Mouse (Mus musculus): Measurements from ENCODE around the gene Slc38a9.

Slc38a9 gene

DNA sequence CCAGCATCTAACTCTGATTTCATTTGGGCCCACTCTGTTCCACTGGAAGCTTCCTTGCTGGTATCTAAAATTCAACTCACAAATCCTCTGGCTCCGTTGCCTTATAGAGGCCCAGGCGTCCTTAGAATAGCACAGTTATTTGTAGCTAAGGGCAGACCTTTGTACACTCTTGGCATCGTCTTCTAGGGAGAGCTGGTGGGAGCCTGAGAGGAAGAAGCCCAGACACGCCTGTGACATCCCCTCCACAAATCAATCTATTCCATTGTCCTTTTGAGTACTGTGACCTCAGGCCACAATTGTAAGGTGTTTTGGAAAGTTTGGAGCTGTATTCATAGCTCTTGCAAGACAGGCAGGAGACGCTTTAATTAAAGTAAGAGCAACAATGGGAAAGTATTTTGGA lies 104.0 kb downstream of the Slc38a9 start:
- in situ Hi-C loops (cut with MboI, MseI): no loop called here

DNA sequence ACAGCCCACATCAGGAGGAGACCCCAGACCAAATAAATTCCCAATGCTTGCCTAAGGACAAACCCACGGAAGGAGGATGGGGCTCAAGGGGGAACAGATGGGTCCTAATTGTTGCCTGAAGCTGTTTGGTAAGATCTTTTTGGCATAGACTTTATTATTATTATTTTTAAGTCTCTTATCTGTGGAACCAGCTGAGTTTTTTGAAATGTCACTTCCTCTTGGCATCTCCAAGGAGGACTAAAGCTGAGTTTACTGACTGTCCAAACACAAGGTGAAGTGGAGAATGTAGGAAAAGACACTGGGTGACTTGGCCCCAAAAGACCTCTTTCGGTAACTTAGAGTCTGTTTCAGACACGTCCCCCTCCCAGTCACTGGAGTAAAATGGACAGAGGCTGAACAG lies 105.1 kb downstream of the Slc38a9 start:
- in situ Hi-C loops (cut with MboI, MseI): no loop called here

DNA sequence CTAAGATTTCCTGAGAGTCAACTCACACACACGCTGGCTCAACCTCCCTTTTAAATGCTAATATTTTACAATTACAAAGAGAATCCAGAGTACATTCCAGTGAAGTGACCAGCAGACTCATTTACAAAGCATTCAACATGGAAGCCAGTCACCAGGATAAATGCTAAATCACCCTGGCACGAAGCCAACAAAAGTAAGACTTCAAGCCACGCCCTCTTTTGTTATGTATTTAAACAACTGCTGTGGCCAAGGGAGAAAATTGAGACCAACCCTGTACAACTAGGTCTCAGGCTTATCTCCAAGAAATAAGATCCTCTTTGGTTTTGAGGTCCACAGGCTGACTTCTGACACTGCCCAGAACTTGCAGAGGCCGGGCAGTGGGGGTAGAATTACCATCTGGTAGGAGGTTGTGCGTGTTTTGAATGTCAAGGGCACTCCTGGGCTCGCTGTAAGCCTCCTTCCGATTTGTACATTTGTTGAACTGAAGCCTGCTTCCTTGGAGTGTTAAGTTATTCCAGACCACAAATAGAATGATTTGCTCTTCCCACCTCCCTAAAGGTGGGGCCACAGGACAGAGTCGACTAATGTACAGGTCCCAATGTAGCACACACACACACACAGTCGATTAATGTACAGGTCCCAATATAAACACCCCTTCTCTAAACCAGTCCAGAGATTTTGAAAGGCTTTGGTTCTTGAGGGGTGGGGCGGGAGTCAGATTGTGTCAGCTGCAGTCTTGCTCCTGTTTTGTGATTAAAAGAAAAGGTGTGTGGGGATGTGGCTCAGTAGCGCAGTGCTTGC lies 110.2 kb downstream of the Slc38a9 start:
- in situ Hi-C loops (cut with MboI, MseI): no loop called here

DNA sequence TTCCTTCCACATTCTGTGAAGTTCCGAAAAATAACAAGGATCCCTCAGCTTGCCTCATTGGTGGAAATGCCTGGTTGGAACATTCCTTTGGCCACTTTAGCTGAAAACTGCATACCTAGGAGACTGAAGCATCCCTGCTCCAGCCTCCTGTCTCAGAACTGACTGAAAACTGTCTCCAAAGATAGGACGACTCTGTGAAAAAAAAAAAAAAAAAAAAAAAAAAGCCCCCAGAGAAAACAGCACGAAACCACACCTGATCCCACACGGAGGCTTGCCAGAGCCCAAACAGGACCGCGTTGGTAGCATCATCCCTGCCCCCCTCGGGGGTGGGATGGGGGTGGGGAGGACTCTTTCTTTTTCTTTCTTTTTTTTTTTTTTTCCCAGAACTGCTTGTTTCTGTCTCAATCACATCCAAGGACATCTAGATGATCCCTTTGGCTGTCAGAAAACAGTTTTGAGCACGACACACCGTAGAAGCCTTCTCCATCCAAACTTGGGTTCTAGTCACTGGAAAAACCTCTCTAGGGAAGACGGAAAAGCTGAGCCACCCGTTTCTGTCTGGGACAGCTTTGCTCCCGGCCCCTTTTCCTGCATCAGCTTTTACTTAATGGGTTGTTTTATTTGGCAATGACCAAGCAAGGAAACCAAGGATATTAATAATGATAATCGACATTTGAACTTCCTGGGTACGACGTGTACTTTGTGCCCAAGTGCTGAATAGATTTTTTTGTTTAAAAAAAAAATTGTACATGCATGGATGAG lies 111.1 kb downstream of the Slc38a9 start:
- in situ Hi-C loops (cut with MboI, MseI): no loop called here

DNA sequence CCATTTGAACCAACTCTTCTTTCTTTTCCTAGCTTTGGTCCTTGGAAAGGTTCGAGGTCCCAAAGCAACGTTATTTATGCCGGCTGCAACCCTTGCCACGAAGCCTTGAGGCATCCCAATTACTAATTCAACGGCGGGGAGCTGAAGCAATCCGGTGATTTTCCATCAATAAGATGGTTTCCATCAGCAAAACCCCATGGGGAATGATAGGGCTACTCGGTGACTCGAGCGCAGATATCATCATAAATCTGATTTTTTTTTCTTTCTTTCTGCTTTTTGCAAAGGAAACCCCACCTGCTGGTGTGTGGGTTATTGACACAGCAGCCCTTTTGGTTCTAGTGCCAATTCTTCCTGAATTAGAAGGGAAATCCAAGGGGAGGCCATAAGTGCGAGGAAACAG lies 111.7 kb downstream of the Slc38a9 start:
- in situ Hi-C loops (cut with MboI, MseI): no loop called here

DNA sequence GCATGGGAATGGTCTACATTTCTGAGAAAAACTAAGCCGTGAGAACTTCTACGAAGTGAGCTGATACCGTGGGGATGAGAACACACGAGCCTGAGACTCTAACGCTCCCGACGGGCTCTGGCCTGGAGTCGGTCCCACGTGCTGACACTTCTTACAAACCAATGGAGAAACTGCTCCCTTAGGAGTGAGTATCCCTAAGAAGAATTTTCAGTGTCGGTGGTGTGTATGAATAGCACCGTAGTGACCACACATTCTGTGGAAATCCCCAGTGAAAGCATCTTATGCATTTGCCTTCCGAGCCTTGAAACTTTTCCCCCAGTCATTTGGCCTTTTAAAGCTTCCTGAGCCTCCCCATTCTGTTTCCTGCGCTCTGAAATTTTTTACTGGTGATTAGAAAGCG lies 112.3 kb downstream of the Slc38a9 start:
- in situ Hi-C loops (cut with MboI, MseI): no loop called here

DNA sequence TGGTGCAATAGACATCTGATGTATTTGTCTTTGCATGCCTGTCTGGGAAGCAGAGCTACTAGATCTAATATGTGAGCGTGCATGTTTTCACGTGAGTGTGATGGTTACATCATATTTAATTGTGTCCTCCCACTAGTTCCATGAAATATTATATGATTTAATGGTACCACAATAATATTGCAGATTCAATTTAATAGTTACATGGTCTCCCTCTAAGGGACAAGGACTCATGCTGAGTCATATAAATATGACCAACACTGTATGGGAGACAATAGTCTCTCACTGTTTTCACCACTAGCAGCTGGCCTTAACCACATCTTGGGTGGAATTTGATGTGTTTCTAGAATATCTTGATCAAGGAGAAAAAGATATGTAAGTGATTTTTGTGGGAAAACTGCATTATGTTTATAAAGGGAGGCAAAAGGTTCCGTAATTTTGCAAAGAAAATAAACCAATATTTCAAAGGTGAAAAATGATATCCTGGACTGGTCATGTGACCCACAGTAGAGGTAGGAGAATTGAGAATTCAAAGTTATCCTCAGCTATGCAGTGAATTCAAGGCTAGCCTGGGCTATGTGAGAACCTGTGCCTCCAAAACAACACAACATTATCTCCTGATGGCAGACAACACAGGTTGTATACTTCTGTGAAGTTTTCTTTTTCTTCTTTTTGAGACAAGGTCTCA lies 113.6 kb downstream of the Slc38a9 start:
- in situ Hi-C loops (cut with MboI, MseI): no loop called here

DNA sequence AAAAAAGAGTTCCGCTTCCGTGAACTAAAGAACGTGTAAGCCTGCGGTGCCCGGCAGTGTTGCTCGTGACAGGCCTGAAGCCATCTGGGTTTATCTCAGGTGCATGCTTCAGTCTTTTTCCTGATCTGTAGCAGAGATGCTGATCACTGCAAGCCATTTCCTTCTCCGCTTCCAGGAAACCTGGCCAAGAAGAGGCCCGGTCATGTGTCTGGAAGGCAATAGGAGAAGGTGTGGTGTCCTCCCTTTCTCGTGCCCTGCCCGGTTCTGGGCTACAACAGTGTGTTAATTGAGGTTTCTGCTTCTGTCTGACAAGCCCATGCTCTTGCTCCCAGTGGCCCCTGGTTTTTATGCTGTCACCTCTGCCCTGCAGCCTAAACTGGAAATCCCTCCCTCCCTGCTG lies 115.3 kb downstream of the Slc38a9 start:
- in situ Hi-C loops (cut with MboI, MseI): no loop called here

DNA sequence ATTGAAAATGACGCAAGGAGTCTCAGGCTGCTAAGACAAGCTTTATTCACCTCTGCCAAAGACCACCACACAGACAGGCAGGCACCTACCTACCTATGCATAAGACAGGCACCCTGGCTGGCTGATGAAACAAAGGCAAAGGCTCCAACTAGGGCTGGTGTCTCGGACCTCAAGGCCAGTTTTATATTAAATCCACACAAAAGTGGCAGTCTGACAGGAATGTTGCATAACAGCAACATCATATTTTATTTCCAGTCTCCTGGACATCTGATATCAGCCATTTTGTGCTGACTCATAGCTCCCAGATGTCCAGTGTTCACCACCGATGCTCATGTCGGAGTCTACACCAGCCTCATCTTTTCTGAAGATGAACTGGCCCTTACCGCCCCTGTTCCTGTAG lies 117.9 kb downstream of the Slc38a9 start:
- in situ Hi-C loops (cut with MboI, MseI): no loop called here

DNA sequence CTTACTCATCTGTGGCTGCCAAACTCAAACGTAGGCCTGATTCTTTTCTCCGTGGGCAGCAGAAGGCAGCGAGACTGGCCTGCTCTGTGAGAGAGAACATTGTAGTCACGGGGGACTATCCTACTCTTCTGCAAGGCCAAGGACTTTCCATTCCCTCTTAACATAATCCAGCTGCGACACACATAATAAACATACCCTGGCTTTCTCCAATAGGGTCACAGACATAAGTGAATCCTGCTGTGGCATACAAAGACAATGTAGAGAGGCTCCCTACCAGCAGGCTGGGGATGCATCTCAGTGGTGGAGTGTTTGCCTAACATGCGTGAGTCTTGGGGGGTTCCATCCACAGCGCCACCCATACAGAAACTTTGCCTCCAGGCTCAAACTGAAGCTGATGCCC lies 124.8 kb downstream of the Slc38a9 start:
- in situ Hi-C loops (cut with MboI, MseI): no loop called here

DNA sequence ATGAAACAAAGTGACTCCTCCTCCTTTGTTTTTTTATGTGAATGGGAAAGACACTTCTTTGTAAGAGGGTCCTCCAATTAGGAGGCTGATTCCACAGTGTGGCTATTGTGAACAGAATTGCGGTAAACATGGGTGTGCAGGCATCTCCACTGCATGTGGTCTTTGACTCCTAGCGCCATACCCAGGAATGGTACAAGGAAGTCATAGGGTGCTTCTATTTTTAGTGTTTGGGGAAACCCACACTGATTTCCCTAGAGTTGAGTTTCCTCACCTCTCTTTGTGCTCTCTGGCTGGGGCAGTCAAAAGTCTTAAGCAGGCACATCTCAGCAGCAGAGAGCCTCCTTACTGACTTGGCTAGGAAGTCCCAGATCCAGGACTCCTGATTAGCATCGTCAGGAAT lies 125.6 kb downstream of the Slc38a9 start:
- in situ Hi-C loops (cut with MboI, MseI): no loop called here

DNA sequence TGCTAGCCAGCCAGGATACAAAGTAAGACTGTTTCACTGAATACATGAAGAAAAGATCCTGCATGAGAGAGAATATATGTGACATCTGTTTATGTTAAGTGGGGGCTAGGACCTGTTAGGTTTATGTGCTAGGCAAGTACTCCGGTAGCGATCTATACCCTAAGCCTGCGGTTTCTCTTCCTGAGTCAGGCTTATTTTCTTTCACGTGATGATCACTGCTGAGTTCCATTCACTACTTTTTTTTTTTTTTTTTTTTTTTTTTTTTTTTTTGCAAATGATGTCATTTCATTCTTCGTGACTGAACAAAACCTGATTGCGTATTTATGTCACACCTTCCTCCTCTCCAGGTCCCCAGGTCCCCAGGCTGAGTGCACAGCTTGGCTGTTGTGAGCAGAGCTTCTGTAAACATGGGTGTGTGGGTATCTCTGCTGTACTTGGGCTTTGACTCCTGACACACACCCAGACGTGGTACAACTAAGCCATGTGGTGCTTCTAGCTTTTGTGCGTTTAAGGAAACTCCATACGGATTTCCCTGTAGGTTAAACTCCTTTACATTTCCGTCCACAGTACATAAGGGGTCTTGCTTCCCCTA lies 126.5 kb downstream of the Slc38a9 start:
- in situ Hi-C loops (cut with MboI, MseI): no loop called here
